Mouse (Mus musculus): ENCODE data around the gene Klf5. TPM values are rescaled to one million over a fixed set of nuclear protein-coding genes. Genes with fewer than 3 reads are reported as not detected.

Gene Klf5
- polyA plus RNA-seq, 1 experiment from 2014 or later: 2.3 TPM

GRCm38 (mm10) chr14:99304387-99304786, 5.9 kb downstream of the Klf5 start:
- H3K4me1 ChIP-seq (ENCODE audit: control insufficient read depth, insufficient read depth, low read length): no peaks in the 10 kb centered on the region
- no peak for ATAC-seq
- no peaks in the 10 kb centered on the region for H3K9me3 ChIP-seq (replicated peaks; ENCODE audit: control insufficient read depth, low read length)
- no peak overlapping the region for H3K4me2 ChIP-seq (ENCODE audit: low read length)
- H3K4me3 ChIP-seq (ENCODE audit: low read depth, low read length): no peak overlapping the region
- no peaks in the 10 kb centered on the region for H3K27me3 ChIP-seq (replicated peaks; ENCODE audit: control insufficient read depth, insufficient read depth, low read length)
- no peak overlapping the region for H3K27ac ChIP-seq (ENCODE audit: low read depth, low read length)
- H3K9ac ChIP-seq (ENCODE audit: low read length): no peak overlapping the region
- H3K36me3 ChIP-seq (ENCODE audit: control insufficient read depth, insufficient read depth, low read length): no peaks in the 10 kb centered on the region
- 28% methylated on average over 3 of the region's 3 CpGs for WGBS
- DNase-seq (ENCODE audit: low spot score): no peak

- DNase-seq (ENCODE audit: low spot score): no peak
- Histone ChIP-seq H3K9me3 (replicated peaks; ENCODE audit: control insufficient read depth, low read length) (no peaks in the 10 kb centered on the region), H3K4me2 (ENCODE audit: low read length) (no peak overlapping the region), H3K4me1 (ENCODE audit: control insufficient read depth, insufficient read depth, low read length) (no peaks in the 10 kb centered on the region), H3K27me3 (replicated peaks; ENCODE audit: control insufficient read depth, insufficient read depth, low read length) (no peaks in the 10 kb centered on the region), H3K4me3 (ENCODE audit: low read depth, low read length) (no peak overlapping the region), H3K9ac (ENCODE audit: low read length) (no peak overlapping the region), H3K36me3 (ENCODE audit: control insufficient read depth, insufficient read depth, low read length) (no peaks in the 10 kb centered on the region), H3K27ac (ENCODE audit: low read depth, low read length) (no peak overlapping the region)
- 77% methylated on average over 12 of the region's 12 CpGs for WGBS
- ATAC-seq: no peak
Observed at GRCm38 (mm10) chr14:99304997-99305792, 6.7 kb downstream of the Klf5 start.

GRCm38 (mm10) chr14:99306410-99306809, 7.9 kb downstream of the Klf5 start:
- Histone ChIP-seq H3K4me3 (ENCODE audit: low read depth, low read length) (no peak overlapping the region), H3K27me3 (replicated peaks; ENCODE audit: control insufficient read depth, insufficient read depth, low read length) (no peaks in the 10 kb centered on the region), H3K27ac (ENCODE audit: low read depth, low read length) (no peak overlapping the region), H3K9me3 (replicated peaks; ENCODE audit: control insufficient read depth, low read length) (no peaks in the 10 kb centered on the region), H3K4me1 (ENCODE audit: control insufficient read depth, insufficient read depth, low read length) (no peaks in the 10 kb centered on the region), H3K4me2 (ENCODE audit: low read length) (no peak overlapping the region), H3K9ac (ENCODE audit: low read length) (no peak overlapping the region), H3K36me3 (ENCODE audit: control insufficient read depth, insufficient read depth, low read length) (no peaks in the 10 kb centered on the region)
- DNase-seq (ENCODE audit: low spot score): no peak
- WGBS: 93% methylated on average over 7 of the region's 7 CpGs
- ATAC-seq: no peak

- H3K9me3 ChIP-seq (replicated peaks; ENCODE audit: control insufficient read depth, low read length): no peaks in the 10 kb centered on the region
- no peak overlapping the region for H3K9ac ChIP-seq (ENCODE audit: low read length)
- H3K4me3 ChIP-seq (ENCODE audit: low read depth, low read length): no peak overlapping the region
- no peak overlapping the region for H3K27ac ChIP-seq (ENCODE audit: low read depth, low read length)
- ATAC-seq (no peak), DNase-seq (ENCODE audit: low spot score) (no peak)
- H3K27me3 ChIP-seq (replicated peaks; ENCODE audit: control insufficient read depth, insufficient read depth, low read length): no peaks in the 10 kb centered on the region
- no peaks in the 10 kb centered on the region for H3K36me3 ChIP-seq (ENCODE audit: control insufficient read depth, insufficient read depth, low read length)
- H3K4me2 ChIP-seq (ENCODE audit: low read length): no peak overlapping the region
- WGBS: 79% methylated on average over 9 of the region's 9 CpGs
- H3K4me1 ChIP-seq (ENCODE audit: control insufficient read depth, insufficient read depth, low read length): no peaks in the 10 kb centered on the region
Observed at GRCm38 (mm10) chr14:99309606-99310005, 11.1 kb downstream of the Klf5 start.

GRCm38 (mm10) chr14:99310358-99310757, 11.9 kb downstream of the Klf5 start:
- ATAC-seq (no peak), DNase-seq (ENCODE audit: low spot score) (no peak)
- Histone ChIP-seq H3K27me3 (replicated peaks; ENCODE audit: control insufficient read depth, insufficient read depth, low read length) (no peaks in the 10 kb centered on the region), H3K9ac (ENCODE audit: low read length) (no peak overlapping the region), H3K4me1 (ENCODE audit: control insufficient read depth, insufficient read depth, low read length) (no peaks in the 10 kb centered on the region), H3K4me2 (ENCODE audit: low read length) (no peak overlapping the region), H3K27ac (ENCODE audit: low read depth, low read length) (no peak overlapping the region), H3K4me3 (ENCODE audit: low read depth, low read length) (no peak overlapping the region), H3K36me3 (ENCODE audit: control insufficient read depth, insufficient read depth, low read length) (no peaks in the 10 kb centered on the region), H3K9me3 (replicated peaks; ENCODE audit: control insufficient read depth, low read length) (no peaks in the 10 kb centered on the region)
- 69% methylated on average over 7 of the region's 7 CpGs for WGBS

GRCm38 (mm10) chr14:99313062-99313461, 14.6 kb downstream of the Klf5 start:
- Histone ChIP-seq H3K4me1 (ENCODE audit: control insufficient read depth, insufficient read depth, low read length) (no peaks in the 10 kb centered on the region), H3K36me3 (ENCODE audit: control insufficient read depth, insufficient read depth, low read length) (no peaks in the 10 kb centered on the region), H3K27me3 (replicated peaks; ENCODE audit: control insufficient read depth, insufficient read depth, low read length) (no peaks in the 10 kb centered on the region), H3K9me3 (replicated peaks; ENCODE audit: control insufficient read depth, low read length) (no peaks in the 10 kb centered on the region), H3K4me2 (ENCODE audit: low read length) (no peak overlapping the region), H3K27ac (ENCODE audit: low read depth, low read length) (no peak overlapping the region), H3K4me3 (ENCODE audit: low read depth, low read length) (no peak overlapping the region), H3K9ac (ENCODE audit: low read length) (no peak overlapping the region)
- DNase-seq (ENCODE audit: low spot score) (no peak), ATAC-seq (no peak)
- 87% methylated on average over 24 of the region's 24 CpGs for WGBS

GRCm38 (mm10) chr14:99316275-99316674, 17.8 kb downstream of the Klf5 start:
- Histone ChIP-seq H3K9ac (ENCODE audit: low read length) (no peak overlapping the region), H3K4me2 (ENCODE audit: low read length) (no peak overlapping the region), H3K4me1 (ENCODE audit: control insufficient read depth, insufficient read depth, low read length) (no peaks in the 10 kb centered on the region), H3K4me3 (ENCODE audit: low read depth, low read length) (no peak overlapping the region), H3K36me3 (ENCODE audit: control insufficient read depth, insufficient read depth, low read length) (no peaks in the 10 kb centered on the region), H3K9me3 (replicated peaks; ENCODE audit: control insufficient read depth, low read length) (no peaks in the 10 kb centered on the region), H3K27ac (ENCODE audit: low read depth, low read length) (no peak overlapping the region), H3K27me3 (replicated peaks; ENCODE audit: control insufficient read depth, insufficient read depth, low read length) (no peaks in the 10 kb centered on the region)
- 96% methylated on average over 4 of the region's 4 CpGs for WGBS
- ATAC-seq (no peak), DNase-seq (ENCODE audit: low spot score) (no peak)

GRCm38 (mm10) chr14:99320736-99321135, 22.2 kb downstream of the Klf5 start:
- Histone ChIP-seq H3K9me3 (replicated peaks; ENCODE audit: control insufficient read depth, low read length) (no peaks in the 10 kb centered on the region), H3K4me1 (ENCODE audit: control insufficient read depth, insufficient read depth, low read length) (no peaks in the 10 kb centered on the region), H3K27me3 (replicated peaks; ENCODE audit: control insufficient read depth, insufficient read depth, low read length) (no peaks in the 10 kb centered on the region), H3K4me3 (ENCODE audit: low read depth, low read length) (no peak overlapping the region), H3K4me2 (ENCODE audit: low read length) (no peak overlapping the region), H3K36me3 (ENCODE audit: control insufficient read depth, insufficient read depth, low read length) (no peaks in the 10 kb centered on the region), H3K9ac (ENCODE audit: low read length) (no peak overlapping the region), H3K27ac (ENCODE audit: low read depth, low read length) (no peak overlapping the region)
- ATAC-seq (no peak), DNase-seq (ENCODE audit: low spot score) (no peak)
- 86% methylated on average over 5 of the region's 5 CpGs for WGBS

GRCm38 (mm10) chr14:99323376-99323775, 24.9 kb downstream of the Klf5 start:
- no peak overlapping the region for H3K9ac ChIP-seq (ENCODE audit: low read length)
- DNase-seq (ENCODE audit: low spot score) (no peak), ATAC-seq (no peak)
- H3K4me2 ChIP-seq (ENCODE audit: low read length): no peak overlapping the region
- no peaks in the 10 kb centered on the region for H3K36me3 ChIP-seq (ENCODE audit: control insufficient read depth, insufficient read depth, low read length)
- 84% methylated on average over 10 of the region's 10 CpGs for WGBS
- no peak overlapping the region for H3K4me3 ChIP-seq (ENCODE audit: low read depth, low read length)
- H3K9me3 ChIP-seq (replicated peaks; ENCODE audit: control insufficient read depth, low read length): no peaks in the 10 kb centered on the region
- no peak overlapping the region for H3K27ac ChIP-seq (ENCODE audit: low read depth, low read length)
- no peaks in the 10 kb centered on the region for H3K27me3 ChIP-seq (replicated peaks; ENCODE audit: control insufficient read depth, insufficient read depth, low read length)
- no peaks in the 10 kb centered on the region for H3K4me1 ChIP-seq (ENCODE audit: control insufficient read depth, insufficient read depth, low read length)

All from forebrain, embryonic 14.5 days (tissue).